Mouse (Mus musculus) lung, embryonic 14.5 days (tissue): ENCODE results near the gene Eif3k. TPM values are rescaled to one million over a fixed set of nuclear protein-coding genes. Genes with fewer than 3 reads are reported as not detected.

Source experiments
- ATAC-seq: fragments of 200-750 bp; cut with Nextera tagmentation; 2 replicates; pipeline ENCODE4 v1.8.0; 2017; ENCODE audit warnings: mild to moderate bottlenecking, moderate TSS enrichment, moderate library complexity; ENCODE audit not compliant: insufficient read depth
- DNase-seq: peaks from one replicate; pipeline ENCODE4 v3.0.0-alpha.2; 2015
- H3K27ac ChIP-seq: fragments of 300-500 bp; sonication (generic); 2 replicates; pipeline ENCODE4 v1.5.1; 2014; ENCODE audit warnings: low read depth, mild to moderate bottlenecking, moderate library complexity
- H3K27me3 ChIP-seq: fragments of 300-500 bp; sonication (generic); 2 replicates; pipeline ENCODE4 v1.6.1; 2014; ENCODE audit warnings: low read length, control low read depth; ENCODE audit not compliant: insufficient read depth
- H3K36me3 ChIP-seq: fragments of 300-500 bp; sonication (generic); 2 replicates; pipeline ENCODE4 v1.6.1; 2014; ENCODE audit warnings: control low read depth; ENCODE audit not compliant: insufficient read depth
- H3K4me1 ChIP-seq: fragments of 300-500 bp; sonication (generic); 2 replicates; pipeline ENCODE4 v1.6.1; 2014; ENCODE audit warnings: antibody characterized with exemption, control low read depth; ENCODE audit not compliant: insufficient read depth
- H3K4me2 ChIP-seq: fragments of 300-500 bp; sonication (generic); 2 replicates; pipeline ENCODE4 v1.6.1; 2014; ENCODE audit warnings: mild to moderate bottlenecking
- H3K4me3 ChIP-seq: fragments of 300-500 bp; sonication (generic); 2 replicates; pipeline ENCODE4 v1.5.1; 2014; ENCODE audit warnings: low read depth, low read length
- H3K9ac ChIP-seq: fragments of 300-500 bp; sonication (generic); 2 replicates; pipeline ENCODE4 v1.6.1; 2014
- H3K9me3 ChIP-seq: fragments of 300-500 bp; sonication (generic); 2 replicates; pipeline ENCODE4 v1.6.1; 2016; ENCODE audit warnings: low read depth, low read length, control low read depth
- CTCF ChIP-seq: IDR thresholded peaks from 2 replicates; pipeline ENCODE4 v1.5.1; 2016; ENCODE audit warnings: antibody characterized with exemption, low read depth
- WGBS: fragments of 180-500 bp; shearing (Covaris S2); extraction: QIAGEN DNeasy Blood & Tissue Kit; methylation state at CpG from one replicate; pipeline ENCODE4 v1.1.7; 2014; 5-methylcytosine and 5-hydroxymethylcytosine counted together
- polyA plus RNA-seq: library from polyadenylated mRNA; unstranded; fragments of >200 nt; fragmentation: Nextera tagmentation; extraction: Ambion mirVana; gene quantifications from 2 replicates; pipeline ENCODE4 v1.2.1, GENCODE M21; 2014

Gene Eif3k
- polyA plus RNA-seq, 1 experiment from 2014 or later = 398 TPM

DNA sequence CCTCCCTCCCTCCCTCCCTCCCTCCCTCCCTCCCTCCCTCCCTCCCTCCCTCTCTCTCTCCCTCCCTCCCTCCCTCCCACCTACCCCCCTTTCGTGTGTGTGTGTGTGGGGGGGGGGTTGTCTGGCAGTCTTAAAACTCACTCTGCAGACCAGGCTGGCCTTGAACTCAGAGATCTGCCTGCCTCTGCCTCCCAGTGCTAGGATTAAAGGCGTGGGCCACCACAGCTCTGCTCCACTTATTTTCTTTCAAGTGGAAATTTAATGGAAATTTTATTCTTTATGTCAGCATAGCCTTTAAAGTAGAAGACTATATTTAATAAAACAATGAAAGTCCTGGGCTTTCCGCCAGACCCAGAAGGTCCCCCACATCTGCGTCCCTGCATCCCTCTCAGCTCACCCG is 15.5 kb downstream of the Eif3k start:
- H3K4me3 ChIP-seq = no peak overlapping the region
- no peak overlapping the region for H3K27ac ChIP-seq
- H3K4me1 ChIP-seq = no peaks in the 10 kb centered on the region
- no peak overlapping the region for H3K4me2 ChIP-seq
- no peak for ATAC-seq
- TF ChIP-seq CTCF = no peak
- no peak overlapping the region for H3K9ac ChIP-seq
- H3K36me3 ChIP-seq = peaks cover 13% of the 10 kb centered on the region
- no peaks in the 10 kb centered on the region for H3K9me3 ChIP-seq
- DNase-seq = no peak
- 72% methylated on average over 4 of the region's 5 CpGs for WGBS
- no peaks in the 10 kb centered on the region for H3K27me3 ChIP-seq

DNA sequence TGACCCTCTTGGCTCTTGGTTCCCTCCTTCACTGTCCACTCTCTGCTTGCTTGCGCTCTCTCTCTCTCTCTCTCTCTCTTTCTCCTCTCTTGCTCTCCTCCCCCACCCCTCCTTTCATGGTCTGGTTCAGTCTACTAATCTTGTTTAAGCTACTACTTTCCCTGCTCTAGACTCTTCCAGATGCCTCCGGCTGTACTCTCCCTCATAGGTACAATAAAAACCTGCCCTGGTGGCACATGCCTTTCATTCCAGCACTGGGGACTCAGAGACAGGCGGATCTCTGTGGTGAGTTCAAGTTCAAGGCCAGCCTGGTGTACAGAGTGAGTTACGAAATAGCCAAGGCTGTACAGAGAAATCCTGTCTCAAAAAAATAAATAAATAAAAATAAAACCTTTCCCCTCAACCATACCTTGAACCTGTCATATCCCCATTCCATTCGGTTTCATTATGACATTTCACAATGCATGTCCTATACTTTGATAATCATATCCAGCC is 16.3 kb downstream of the Eif3k start:
- Histone ChIP-seq H3K9ac (no peak overlapping the region), H3K27me3 (no peaks in the 10 kb centered on the region), H3K4me2 (no peak overlapping the region), H3K4me3 (no peak overlapping the region), H3K4me1 (peaks cover 2% of the 10 kb centered on the region; the same call in 1 of the 2 replicates), H3K36me3 (0 out of 2 replicates have a peak, but pooled peaks cover 7% of the 10 kb centered on the region), H3K9me3 (no peaks in the 10 kb centered on the region), H3K27ac (no peak overlapping the region)
- no peak for ATAC-seq
- TF ChIP-seq CTCF = no peak
- WGBS = 74% methylated on average over 5 of the region's 5 CpGs
- no peak for DNase-seq

- Histone ChIP-seq H3K27ac (0 out of 2 replicates have a peak overlapping the region, but pooled peaks have one; percentile 88), H3K4me3 (no peak overlapping the region), H3K9ac (no peak overlapping the region), H3K36me3 (no peaks in the 10 kb centered on the region), H3K4me2 (no peak overlapping the region), H3K9me3 (no peaks in the 10 kb centered on the region), H3K4me1 (peaks cover 15% of the 10 kb centered on the region), H3K27me3 (no peaks in the 10 kb centered on the region)
- no peak for TF ChIP-seq CTCF
- ATAC-seq (no peak), DNase-seq (no peak)
- WGBS = 71% methylated on average over 3 of the region's 3 CpGs
Measured at GRCm38 (mm10) chr7:28963399-28963923, 18.2 kb downstream of the Eif3k start.

DNA sequence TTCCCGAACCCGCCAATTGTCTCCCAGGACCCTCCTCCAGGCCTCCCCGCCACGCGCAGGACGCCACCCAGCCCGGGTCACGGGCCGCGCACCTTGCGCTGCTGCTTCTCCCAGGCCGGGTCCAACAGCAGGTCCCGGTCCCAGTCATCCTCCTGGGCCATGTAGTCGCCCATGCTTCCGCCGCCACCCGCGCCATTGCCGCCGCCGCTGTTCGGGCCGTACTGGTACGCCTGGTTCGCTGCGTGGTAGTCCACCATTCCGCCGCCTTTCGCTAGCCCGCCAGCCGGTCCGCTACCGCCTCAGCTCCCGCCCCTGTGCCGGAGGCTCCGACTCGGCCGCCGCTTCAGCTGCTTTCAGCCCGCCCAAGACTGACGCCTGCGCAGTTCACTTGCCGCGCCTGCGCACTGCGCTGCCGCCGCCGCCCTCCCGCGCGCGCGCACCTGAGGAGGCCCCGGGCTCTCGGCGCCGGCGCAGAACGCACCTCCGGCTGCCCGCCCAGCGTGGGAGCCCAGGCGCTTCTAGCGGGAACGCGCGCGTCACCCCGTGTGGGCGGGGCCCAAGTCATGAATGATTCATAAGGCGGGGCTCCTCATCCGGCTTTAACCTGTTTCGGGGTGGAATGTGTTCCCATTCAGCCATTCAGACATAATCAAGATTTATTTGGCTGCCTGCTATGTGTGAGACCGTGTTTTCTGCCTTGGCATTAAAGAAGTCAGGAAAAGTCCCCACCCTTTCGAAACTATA is 19.6 kb downstream of the Eif3k start, which contains the start of gene Actn4:
Gene Actn4, minus strand, starts transcription at position 414 of the 744 bp plus-strand sequence.
- Histone ChIP-seq H3K27ac (peak within 1 kb of the TSS; percentile 88), H3K4me1 (peaks cover 28% of the 10 kb centered on the region), H3K9ac (peak within 1 kb of the TSS; percentile 95), H3K4me3 (peak within 1 kb of the TSS; percentile 99), H3K9me3 (no peaks in the 10 kb centered on the region), H3K27me3 (no peaks in the 10 kb centered on the region), H3K36me3 (no peaks in the 10 kb centered on the region), H3K4me2 (peak within 1 kb of the TSS; percentile 92)
- no peak for TF ChIP-seq CTCF
- ATAC-seq = peak; percentile 86
- under 1% methylated on average over 76 of the region's 76 CpGs for WGBS
- peak; percentile 99 for DNase-seq

DNA sequence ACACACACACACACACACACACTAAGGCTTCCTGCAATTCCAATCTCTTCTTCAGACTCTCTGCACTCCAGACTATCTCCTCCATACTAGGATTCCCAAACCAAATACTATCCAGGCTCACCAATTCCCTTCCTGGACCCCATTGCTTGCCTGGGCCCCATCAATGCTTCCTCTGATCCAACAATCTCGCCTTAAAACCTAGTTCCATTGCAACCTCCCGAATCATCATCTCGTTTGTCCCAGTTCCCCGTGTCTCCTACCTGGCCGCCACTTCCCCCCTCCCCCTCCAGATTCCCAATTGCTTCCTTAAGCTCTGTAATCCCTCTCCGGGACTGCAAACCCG is 20.1 kb downstream of the Eif3k start:
- H3K4me2 ChIP-seq = peak overlapping the region; percentile 92
- H3K36me3 ChIP-seq = no peaks in the 10 kb centered on the region
- H3K27ac ChIP-seq = peak overlapping the region; percentile 88
- no peaks in the 10 kb centered on the region for H3K27me3 ChIP-seq
- no peak for ATAC-seq
- WGBS = 1% methylated on average over 7 of the region's 7 CpGs
- peak overlapping the region; percentile 99 for H3K4me3 ChIP-seq
- peaks cover 33% of the 10 kb centered on the region for H3K4me1 ChIP-seq
- no peaks in the 10 kb centered on the region for H3K9me3 ChIP-seq
- H3K9ac ChIP-seq = peak overlapping the region; percentile 95
- no peak for DNase-seq
- TF ChIP-seq CTCF = no peak

DNA sequence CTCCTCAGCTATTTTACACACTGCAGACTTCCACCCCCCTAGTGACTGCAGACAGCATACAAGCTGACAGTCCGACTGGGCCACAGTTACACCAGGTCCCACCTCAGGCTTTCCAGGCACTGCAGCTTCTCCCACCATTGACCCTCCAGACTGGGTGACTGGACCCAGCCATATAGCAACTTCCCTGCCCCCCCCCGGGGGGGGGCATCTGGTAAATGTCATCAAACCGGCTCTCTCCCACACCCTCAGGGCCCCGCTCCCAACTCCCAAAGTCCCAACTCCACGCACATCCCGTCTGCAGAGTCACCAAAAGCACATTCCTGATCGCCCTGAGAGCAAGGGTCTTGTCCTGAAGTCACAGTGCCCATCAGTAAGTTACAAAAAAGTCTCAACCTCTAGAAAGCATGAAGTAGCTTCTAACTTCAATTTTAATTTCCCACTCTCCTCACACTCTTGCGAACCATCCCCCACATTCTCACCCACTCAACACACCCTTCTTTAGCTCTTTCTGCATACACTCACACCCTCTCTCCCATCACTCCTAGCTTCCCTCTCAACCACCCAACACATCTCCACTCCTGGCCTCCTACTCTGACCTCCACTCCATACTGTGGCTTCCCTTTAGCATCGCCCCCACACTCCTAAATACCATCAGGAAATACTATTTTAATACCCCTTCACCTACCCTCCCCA is 21.2 kb downstream of the Eif3k start:
- DNase-seq (no peak), ATAC-seq (no peak)
- Histone ChIP-seq H3K4me2 (peak overlapping the region; percentile 92), H3K4me1 (peaks cover 40% of the 10 kb centered on the region), H3K27me3 (no peaks in the 10 kb centered on the region), H3K36me3 (no peaks in the 10 kb centered on the region), H3K4me3 (peak overlapping the region; percentile 99), H3K9ac (peak overlapping the region; percentile 95), H3K27ac (peak overlapping the region; percentile 76), H3K9me3 (no peaks in the 10 kb centered on the region)
- WGBS = 14% methylated on average over 9 of the region's 9 CpGs
- TF ChIP-seq CTCF = 0 out of 2 replicates have a peak, but pooled peaks have one; percentile 4
